Mouse (Mus musculus) CD4-positive naive resting alpha-beta T cell, adult 76 days (primary cell): ENCODE results near the gene Acan. TPM values are rescaled to one million over a fixed set of nuclear protein-coding genes. Genes with fewer than 3 reads are reported as not detected.

Experiments used
- total RNA-seq: library from RNA; stranded (reverse); gene quantifications from one replicate; pipeline ENCODE4 v1.2.4, GENCODE M21; 2023

The Acan gene
- total RNA-seq: not detected

GRCm38 (mm10) chr7:79053383-79053889 lies at the start of gene Acan:
Acan (plus strand) TSS chr7:79053483.

GRCm38 (mm10) chr7:79130843-79131444 lies 77.7 kb downstream of the Acan start, which contains the start of gene Hapln3:
Hapln3 (minus strand) TSS chr7:79131018.

DNA sequence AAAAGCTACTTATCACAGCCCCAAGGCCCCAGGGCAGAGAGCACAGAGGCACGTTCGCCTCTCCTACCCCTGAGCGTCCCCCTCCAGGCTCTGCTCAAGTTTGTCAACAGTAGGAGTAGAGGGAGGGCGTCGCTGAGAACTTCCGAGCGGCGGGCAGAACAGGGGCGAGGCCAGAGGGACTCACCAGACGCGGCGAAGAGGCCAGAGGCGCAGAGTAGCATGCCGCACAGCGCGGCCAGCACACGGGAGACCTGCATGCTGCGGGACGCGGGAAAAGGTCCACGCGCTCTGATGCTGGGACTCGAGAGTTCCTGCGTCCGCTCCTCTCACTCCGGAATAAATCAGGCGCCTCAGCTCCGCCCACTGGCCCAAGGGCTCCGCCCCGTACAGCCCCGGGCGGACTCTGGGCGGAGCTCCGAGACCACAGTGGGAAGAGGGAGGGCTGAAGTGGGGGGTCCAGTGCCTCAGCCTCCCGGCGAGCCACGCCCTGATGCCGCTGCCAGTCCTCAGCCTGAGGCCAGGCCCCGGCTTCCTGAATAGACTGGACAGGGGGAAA lies 95.5 kb downstream of the Acan start, which contains the start of gene Mfge8:
TSS of gene Mfge8 (minus strand) at position 350 of the 556 bp plus-strand sequence.

Other genes starting within 250 kb of the Acan start
- 14.4 TPM for gene Det1, start 206.2 kb upstream of the Acan start, total RNA-seq
- 28.1 TPM for gene Aen, start 157.6 kb upstream of the Acan start, total RNA-seq
- 19.1 TPM for gene Isg20, start 140.1 kb upstream of the Acan start, total RNA-seq
- not detected for gene Hapln3, start 77.5 kb downstream of the Acan start, total RNA-seq
- gene Mfge8, start 95.6 kb downstream of the Acan start, total RNA-seq: 31.6 TPM
- gene Abhd2, start 219.7 kb downstream of the Acan start, total RNA-seq: 116 TPM